Mouse (Mus musculus) kidney, postnatal 0 days (tissue): ENCODE results near the gene Ssbp3. TPM values are rescaled to one million over a fixed set of nuclear protein-coding genes. Genes with fewer than 3 reads are reported as not detected.

Source experiments
- ATAC-seq: fragments of 200-750 bp; cut with Nextera tagmentation; replicated peaks from 2 replicates; pipeline ENCODE4 v1.8.0; 2017; ENCODE audit warnings: low read depth, moderate number of reproducible peaks, moderate TSS enrichment, moderate library complexity; ENCODE audit not compliant: low FRiP score
- DNase-seq: peaks from one replicate; pipeline ENCODE4 v3.0.0-alpha.2; 2016; ENCODE audit warnings: low spot score
- H3K27ac ChIP-seq: fragments of 300-500 bp; sonication (generic); 2 replicates; pipeline ENCODE4 v1.5.1; 2014; ENCODE audit warnings: mild to moderate bottlenecking
- H3K27me3 ChIP-seq: fragments of 300-500 bp; sonication (generic); 2 replicates; pipeline ENCODE4 v1.6.1; 2014; ENCODE audit warnings: low read length, mixed read lengths; ENCODE audit not compliant: insufficient read depth
- H3K36me3 ChIP-seq: fragments of 300-500 bp; sonication (generic); 2 replicates; pipeline ENCODE4 v1.6.1; 2014; ENCODE audit warnings: low read length, mixed read lengths; ENCODE audit not compliant: insufficient read depth
- H3K4me1 ChIP-seq: fragments of 300-500 bp; sonication (generic); replicated peaks from 2 replicates; pipeline ENCODE4 v1.6.1; 2014; ENCODE audit warnings: antibody characterized with exemption, low read length, mixed read lengths; ENCODE audit not compliant: insufficient read depth
- H3K4me2 ChIP-seq: fragments of 300-500 bp; sonication (generic); 2 replicates; pipeline ENCODE4 v1.6.1; 2014; ENCODE audit warnings: mild to moderate bottlenecking, low read length, moderate library complexity, mixed read lengths
- H3K4me3 ChIP-seq: fragments of 300-500 bp; sonication (generic); replicated peaks from 2 replicates; pipeline ENCODE4 v1.5.1; 2014; ENCODE audit warnings: low read depth, low read length
- H3K9ac ChIP-seq: fragments of 300-500 bp; sonication (generic); 2 replicates; pipeline ENCODE4 v1.6.1; 2014; ENCODE audit warnings: low read depth, low read length
- H3K9me3 ChIP-seq: fragments of 300-500 bp; sonication (generic); replicated peaks from 2 replicates; pipeline ENCODE4 v1.6.1; 2016; ENCODE audit warnings: low read length, inconsistent platforms, mixed read lengths
- CTCF ChIP-seq: IDR thresholded peaks from 2 replicates; pipeline ENCODE4 v1.5.1; 2016; ENCODE audit warnings: antibody characterized with exemption, low read depth, mild to moderate bottlenecking, moderate library complexity
- WGBS: fragments of 180-500 bp; shearing (Covaris S2); extraction: QIAGEN DNeasy Blood & Tissue Kit; methylation state at CpG from one replicate; pipeline ENCODE4 v1.1.7; 2014; 5-methylcytosine and 5-hydroxymethylcytosine counted together
- polyA plus RNA-seq: library from polyadenylated mRNA; unstranded; fragments of >200 nt; fragmentation: Nextera tagmentation; extraction: Ambion mirVana; gene quantifications from 2 replicates; pipeline ENCODE4 v1.2.1, GENCODE M21; 2015

The Ssbp3 gene
- polyA plus RNA-seq, 1 experiment from 2014 or later, result 68.3 TPM

DNA sequence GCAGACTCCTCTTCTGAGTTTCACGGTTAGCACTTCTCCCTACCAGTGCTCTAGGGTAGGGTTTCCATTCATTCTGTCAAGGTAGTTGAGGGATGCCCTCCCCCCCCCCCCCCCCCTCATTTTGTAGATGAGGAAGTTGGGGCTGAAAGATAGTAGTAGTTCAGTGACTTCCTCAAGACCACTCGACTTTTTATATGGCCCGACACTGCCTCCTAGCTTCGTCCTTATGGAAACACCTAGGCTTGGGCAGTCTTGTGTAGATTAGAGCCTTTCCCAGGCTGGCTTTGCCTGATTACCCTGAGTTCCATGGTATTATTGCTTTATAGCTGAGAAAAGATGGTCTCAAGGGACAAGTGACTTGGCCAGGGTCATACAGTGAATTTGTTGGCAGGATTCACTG is 41.0 kb downstream of the Ssbp3 start:
- H3K36me3 ChIP-seq, result no peaks in the 10 kb centered on the region
- no peak overlapping the region for H3K27ac ChIP-seq
- TF ChIP-seq CTCF, result peak; percentile 36; the same call in 1 of the 2 replicates
- H3K4me1 ChIP-seq, result peaks cover 22% of the 10 kb centered on the region
- no peak overlapping the region for H3K9ac ChIP-seq
- 58% methylated on average over 4 of the region's 4 CpGs for WGBS
- no peaks in the 10 kb centered on the region for H3K27me3 ChIP-seq
- no peak overlapping the region for H3K4me3 ChIP-seq
- H3K4me2 ChIP-seq, result no peak overlapping the region
- no peak for DNase-seq
- no peaks in the 10 kb centered on the region for H3K9me3 ChIP-seq
- ATAC-seq, result no peak

GRCm38 (mm10) chr4:106953221-106953620 is 42.7 kb downstream of the Ssbp3 start:
- no peak for DNase-seq
- H3K9me3 ChIP-seq, result no peaks in the 10 kb centered on the region
- peaks cover 21% of the 10 kb centered on the region for H3K4me1 ChIP-seq
- no peak for TF ChIP-seq CTCF
- no peak for ATAC-seq
- H3K36me3 ChIP-seq, result no peaks in the 10 kb centered on the region
- H3K27ac ChIP-seq, result no peak overlapping the region
- H3K4me3 ChIP-seq, result no peak overlapping the region
- H3K4me2 ChIP-seq, result no peak overlapping the region
- H3K27me3 ChIP-seq, result no peaks in the 10 kb centered on the region
- H3K9ac ChIP-seq, result no peak overlapping the region

GRCm38 (mm10) chr4:106953760-106954159 is 43.3 kb downstream of the Ssbp3 start:
- no peak for ATAC-seq
- no peaks in the 10 kb centered on the region for H3K36me3 ChIP-seq
- no peak overlapping the region for H3K27ac ChIP-seq
- H3K4me3 ChIP-seq, result no peak overlapping the region
- no peak for DNase-seq
- H3K27me3 ChIP-seq, result no peaks in the 10 kb centered on the region
- no peak for TF ChIP-seq CTCF
- WGBS, result 87% methylated on average over 5 of the region's 5 CpGs
- H3K4me2 ChIP-seq, result no peak overlapping the region
- H3K9me3 ChIP-seq, result no peaks in the 10 kb centered on the region
- H3K9ac ChIP-seq, result no peak overlapping the region
- peaks cover 20% of the 10 kb centered on the region for H3K4me1 ChIP-seq

- TF ChIP-seq CTCF, result no peak
- H3K27ac ChIP-seq, result no peak overlapping the region
- H3K9me3 ChIP-seq, result no peaks in the 10 kb centered on the region
- no peaks in the 10 kb centered on the region for H3K36me3 ChIP-seq
- H3K4me3 ChIP-seq, result no peak overlapping the region
- H3K4me2 ChIP-seq, result no peak overlapping the region
- peaks cover 4% of the 10 kb centered on the region; the same call in 1 of the 2 replicates for H3K4me1 ChIP-seq
- H3K27me3 ChIP-seq, result no peaks in the 10 kb centered on the region
- DNase-seq (peak; percentile 66), ATAC-seq (no peak)
- 48% methylated on average over 19 of the region's 19 CpGs for WGBS
- no peak overlapping the region for H3K9ac ChIP-seq
Measured at GRCm38 (mm10) chr4:106955729-106956712, 45.5 kb downstream of the Ssbp3 start.

DNA sequence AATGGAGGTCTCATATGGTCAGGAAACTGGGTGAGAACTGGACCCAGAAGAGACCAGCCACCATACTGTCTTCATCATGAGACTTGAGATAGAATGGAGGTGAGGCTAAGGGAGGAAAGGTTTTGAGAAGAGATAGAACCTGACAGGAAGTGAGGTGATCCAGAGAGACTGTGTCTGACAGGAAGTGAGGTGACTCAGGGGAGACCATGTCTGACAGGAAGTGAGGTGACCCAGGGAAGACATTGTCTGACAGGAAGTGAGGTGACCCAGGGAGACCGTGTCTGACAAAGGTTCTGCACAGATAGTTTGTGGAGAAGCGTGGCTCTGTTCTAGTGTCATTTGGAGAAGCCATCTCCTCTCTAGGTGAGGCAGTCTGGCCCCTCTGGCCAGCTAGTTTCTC is 47.6 kb downstream of the Ssbp3 start:
- H3K27me3 ChIP-seq, result no peaks in the 10 kb centered on the region
- 71% methylated on average over 2 of the region's 2 CpGs for WGBS
- no peak overlapping the region for H3K4me3 ChIP-seq
- no peak for TF ChIP-seq CTCF
- H3K27ac ChIP-seq, result no peak overlapping the region
- H3K9ac ChIP-seq, result no peak overlapping the region
- H3K4me1 ChIP-seq, result peaks cover 4% of the 10 kb centered on the region; the same call in 1 of the 2 replicates
- no peaks in the 10 kb centered on the region for H3K9me3 ChIP-seq
- H3K4me2 ChIP-seq, result no peak overlapping the region
- ATAC-seq (no peak), DNase-seq (no peak)
- no peaks in the 10 kb centered on the region for H3K36me3 ChIP-seq

DNA sequence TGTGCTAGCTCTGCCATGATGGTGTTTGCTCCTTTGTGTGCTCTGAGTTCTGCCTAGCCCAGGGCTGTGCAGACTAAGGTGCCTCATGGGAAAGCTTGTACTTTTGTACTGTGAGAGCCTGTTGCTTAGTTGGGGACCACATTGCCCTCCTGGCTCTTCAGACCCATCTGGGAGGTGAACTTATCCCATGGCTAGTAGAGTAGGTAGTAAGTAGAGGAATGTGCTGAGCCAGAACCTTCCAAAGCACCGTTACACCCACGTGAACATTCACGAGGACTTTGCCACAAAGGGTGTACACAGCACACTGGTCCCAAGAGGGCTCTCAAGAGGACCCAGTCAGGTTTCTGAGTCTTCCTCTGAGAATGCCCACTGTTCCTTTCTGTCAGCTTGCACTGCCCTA is 48.1 kb downstream of the Ssbp3 start:
- H3K27ac ChIP-seq, result no peak overlapping the region

More for the DNA sequence above, 48.1 kb downstream of the Ssbp3 start:
- Histone ChIP-seq H3K9ac (no peak overlapping the region), H3K4me1 (peaks cover 4% of the 10 kb centered on the region; the same call in 1 of the 2 replicates), H3K9me3 (no peaks in the 10 kb centered on the region), H3K27me3 (no peaks in the 10 kb centered on the region), H3K4me3 (no peak overlapping the region), H3K36me3 (no peaks in the 10 kb centered on the region), H3K4me2 (no peak overlapping the region)
- TF ChIP-seq CTCF, result no peak
- 52% methylated on average over 3 of the region's 3 CpGs for WGBS
- ATAC-seq (no peak), DNase-seq (no peak)
